8 mouse cellular contexts compared by ENCODE assay signal in genomic region chr2:70824838-70825370, GRCm38 (mm10). TPM values are rescaled to one million over a fixed set of nuclear protein-coding genes. Genes with fewer than 3 reads are reported as not detected.
DNase-seq lines count a peak whose midpoint lies in the region; ATAC-seq and TF ChIP-seq lines count a peak whose summit lies in the region.

No protein-coding gene starts in this region.

- H3K9me3 ChIP-seq in G1E (replicated peaks): no peaks in the 10 kb centered on the region
- no peaks in the 10 kb centered on the region for H3K9me3 ChIP-seq in forebrain, embryonic 16.5 days (ENCODE audit: control insufficient read depth, low read length)
- H3K9me3 ChIP-seq in hindbrain, embryonic 11.5 days (ENCODE audit: control insufficient read depth, low read length): no peaks in the 10 kb centered on the region
- H3K9me3 ChIP-seq in megakaryocyte, embryonic 14.5 days: no peaks in the 10 kb centered on the region

- H3K4me1 ChIP-seq in G1E (ENCODE audit: insufficient read depth, low read depth, low read length): peaks cover 61% of the 10 kb centered on the region
- H3K4me1 ChIP-seq in forebrain, embryonic 16.5 days (replicated peaks; ENCODE audit: control insufficient read depth, insufficient read depth, low read length): peaks cover 9% of the 10 kb centered on the region; the same call in 1 of the 2 replicates
- H3K4me1 ChIP-seq in hindbrain, embryonic 11.5 days (replicated peaks; ENCODE audit: control insufficient read depth, insufficient read depth, low read length): no peaks in the 10 kb centered on the region
- H3K4me1 ChIP-seq in megakaryocyte, embryonic 14.5 days: peaks cover 62% of the 10 kb centered on the region

- peak overlapping the region; percentile 89 for H3K4me3 ChIP-seq in G1E (ENCODE audit: low read depth, low read length)
- H3K4me3 ChIP-seq in forebrain, embryonic 16.5 days (replicated peaks; ENCODE audit: low read length): peak overlapping the region; percentile 79
- H3K4me3 ChIP-seq in hindbrain, embryonic 11.5 days (ENCODE audit: low read depth, low read length): peak overlapping the region; percentile 93
- H3K4me3 ChIP-seq in megakaryocyte, embryonic 14.5 days (replicated peaks): peak overlapping the region; percentile 94

- no peak for ATAC-seq in G1E (ENCODE audit: extremely low read depth, insufficient number of reproducible peaks, low FRiP score, poor library complexity, severe bottlenecking)
- ATAC-seq in forebrain, embryonic 16.5 days: peak; percentile 83
- peak; percentile 83 for ATAC-seq in hindbrain, embryonic 11.5 days (ENCODE audit: low FRiP score)

- H3K27ac ChIP-seq in forebrain, embryonic 16.5 days (ENCODE audit: low read length): peak overlapping the region; percentile 99
- H3K27ac ChIP-seq in hindbrain, embryonic 11.5 days (ENCODE audit: low read depth, low read length): peak overlapping the region; percentile 100

- peak; percentile 53 for DNase-seq in G1E (ENCODE audit: low spot score)
- DNase-seq in c-Kit-positive CD71-positive TER-119-positive erythroid progenitor cells, embryonic 14.5 days (ENCODE audit: low spot score): peak; percentile 56
- peak; percentile 80 for DNase-seq in hindbrain, embryonic 11.5 days (ENCODE audit: low spot score)
- DNase-seq in left cerebral cortex, adult 8-10 months (ENCODE audit: low spot score in 2 of 2): peak; percentile 64 to 69
- peak; percentile 77 for DNase-seq in right cerebral cortex, adult 18-20 months
- DNase-seq in urinary bladder, postnatal 36 days (ENCODE audit: low spot score in 2 of 2): peak; percentile 63 to 73

- no peak for TF ChIP-seq CTCF in G1E (IDR thresholded peaks at IDR 0.05; ENCODE audit: low read depth, low read length)

- H3K27me3 ChIP-seq in G1E (ENCODE audit: insufficient read depth, low read length): no peaks in the 10 kb centered on the region
- no peaks in the 10 kb centered on the region for H3K27me3 ChIP-seq in forebrain, embryonic 16.5 days (replicated peaks; ENCODE audit: control insufficient read depth, insufficient read depth, low read length)
- H3K27me3 ChIP-seq in hindbrain, embryonic 11.5 days (ENCODE audit: control insufficient read depth, insufficient read depth, low read length): no peaks in the 10 kb centered on the region
- H3K27me3 ChIP-seq in megakaryocyte, embryonic 14.5 days (replicated peaks): no peaks in the 10 kb centered on the region

- peaks cover 2% of the 10 kb centered on the region for H3K36me3 ChIP-seq in G1E (replicated peaks)
- no peaks in the 10 kb centered on the region for H3K36me3 ChIP-seq in forebrain, embryonic 16.5 days (ENCODE audit: control insufficient read depth, insufficient read depth)
- no peaks in the 10 kb centered on the region for H3K36me3 ChIP-seq in hindbrain, embryonic 11.5 days (ENCODE audit: control insufficient read depth, insufficient read depth, low read length)
- H3K36me3 ChIP-seq in megakaryocyte, embryonic 14.5 days (replicated peaks; ENCODE audit: low read length): peaks cover 5% of the 10 kb centered on the region

- H3K9ac ChIP-seq in forebrain, embryonic 16.5 days (replicated peaks; ENCODE audit: low read depth, low read length): peak overlapping the region; percentile 94
- peak overlapping the region; percentile 96 for H3K9ac ChIP-seq in hindbrain, embryonic 11.5 days (ENCODE audit: low read depth, low read length)

- WGBS in forebrain, embryonic 16.5 days: under 1% methylated on average over 41 of the region's 59 CpGs
- WGBS in hindbrain, embryonic 11.5 days: under 1% methylated on average over 44 of the region's 59 CpGs

- peak overlapping the region; percentile 53 for H3K4me2 ChIP-seq in forebrain, embryonic 16.5 days (ENCODE audit: low read length)
- H3K4me2 ChIP-seq in hindbrain, embryonic 11.5 days (replicated peaks; ENCODE audit: low read depth, low read length): peak overlapping the region; percentile 44

RNA-seq across cellular contexts. Expression of gene Tlk1, which starts 0.6 kb away (rescaled TPM):
- total RNA-seq in G1E (2014; fragmentation: Nextera tagmentation) (132 and 165 TPM in 2 replicates), G1E (2017) (84.9 and 96.2 TPM in 2 replicates)
- polyA plus RNA-seq in G1E (2012): 29.3 and 35.1 TPM in 2 replicates
- 19.1 and 20.5 TPM in 2 replicates for polyA plus RNA-seq in forebrain, embryonic 16.5 days (2015; fragmentation: Nextera tagmentation; extraction: Ambion mirVana)
- 36.8 and 45.4 TPM in 2 replicates for polyA plus RNA-seq in hindbrain, embryonic 11.5 days (2014; fragmentation: Nextera tagmentation; extraction: Ambion mirVana)
- total RNA-seq in left cerebral cortex, adult 8-10 months (2022): 100 to 1,000 TPM in 1 of 4 experiments, 10 to 100 TPM in 3; 90.1 to 104 (median 97.0) TPM
- polyA plus RNA-seq in megakaryocyte, embryonic 14.5 days (2012; ENCODE audit: insufficient read depth, low replicate concordance): 11.7 and 15.7 TPM in 2 replicates
